Mouse (Mus musculus) embryonic facial prominence, embryonic 12.5 days (tissue): ENCODE data around the gene Tspan18. TPM values are rescaled to one million over a fixed set of nuclear protein-coding genes. Genes with fewer than 3 reads are reported as not detected.

Source experiments
- ATAC-seq: fragments of 200-750 bp; cut with Nextera tagmentation; 2 replicates; pipeline ENCODE4 v1.8.0; 2017; ENCODE audit not compliant: insufficient number of reproducible peaks, insufficient read depth, low FRiP score, low TSS enrichment
- H3K27ac ChIP-seq: fragments of 300-500 bp; sonication (generic); 2 replicates; pipeline ENCODE4 v1.5.1; 2016; ENCODE audit warnings: mild to moderate bottlenecking
- H3K27me3 ChIP-seq: fragments of 300-500 bp; sonication (generic); 2 replicates; pipeline ENCODE4 v1.6.1; 2016; ENCODE audit warnings: mild to moderate bottlenecking, moderate library complexity
- H3K36me3 ChIP-seq: fragments of 300-500 bp; sonication (generic); 2 replicates; pipeline ENCODE4 v1.6.1; 2016; ENCODE audit warnings: mild to moderate bottlenecking
- H3K4me1 ChIP-seq: fragments of 300-500 bp; sonication (generic); 2 replicates; pipeline ENCODE4 v1.6.1; 2016
- H3K4me2 ChIP-seq: fragments of 300-500 bp; sonication (generic); replicated peaks from 2 replicates; pipeline ENCODE4 v1.6.1; 2016; ENCODE audit warnings: mild to moderate bottlenecking, moderate library complexity
- H3K4me3 ChIP-seq: fragments of 300-500 bp; sonication (generic); 2 replicates; pipeline ENCODE4 v1.5.1; 2016; ENCODE audit warnings: mild to moderate bottlenecking
- H3K9ac ChIP-seq: fragments of 300-500 bp; sonication (generic); 2 replicates; pipeline ENCODE4 v1.6.1; 2016; ENCODE audit warnings: mild to moderate bottlenecking, moderate library complexity
- H3K9me3 ChIP-seq: fragments of 300-500 bp; sonication (generic); 2 replicates; pipeline ENCODE4 v1.6.1; 2016; ENCODE audit warnings: mild to moderate bottlenecking, moderate library complexity
- WGBS: fragments of 180-500 bp; shearing (Covaris S2); methylation state at CpG from one replicate; pipeline ENCODE4 v1.1.7; 2016; 5-methylcytosine and 5-hydroxymethylcytosine counted together
- polyA plus RNA-seq: library from polyadenylated mRNA; unstranded; fragments of >200 nt; fragmentation: Nextera tagmentation; extraction: Ambion mirVana; gene quantifications from 2 replicates; pipeline ENCODE4 v1.2.1, GENCODE M21; 2016

The Tspan18 gene
- 16.1 and 16.3 TPM in 2 replicates for polyA plus RNA-seq

DNA sequence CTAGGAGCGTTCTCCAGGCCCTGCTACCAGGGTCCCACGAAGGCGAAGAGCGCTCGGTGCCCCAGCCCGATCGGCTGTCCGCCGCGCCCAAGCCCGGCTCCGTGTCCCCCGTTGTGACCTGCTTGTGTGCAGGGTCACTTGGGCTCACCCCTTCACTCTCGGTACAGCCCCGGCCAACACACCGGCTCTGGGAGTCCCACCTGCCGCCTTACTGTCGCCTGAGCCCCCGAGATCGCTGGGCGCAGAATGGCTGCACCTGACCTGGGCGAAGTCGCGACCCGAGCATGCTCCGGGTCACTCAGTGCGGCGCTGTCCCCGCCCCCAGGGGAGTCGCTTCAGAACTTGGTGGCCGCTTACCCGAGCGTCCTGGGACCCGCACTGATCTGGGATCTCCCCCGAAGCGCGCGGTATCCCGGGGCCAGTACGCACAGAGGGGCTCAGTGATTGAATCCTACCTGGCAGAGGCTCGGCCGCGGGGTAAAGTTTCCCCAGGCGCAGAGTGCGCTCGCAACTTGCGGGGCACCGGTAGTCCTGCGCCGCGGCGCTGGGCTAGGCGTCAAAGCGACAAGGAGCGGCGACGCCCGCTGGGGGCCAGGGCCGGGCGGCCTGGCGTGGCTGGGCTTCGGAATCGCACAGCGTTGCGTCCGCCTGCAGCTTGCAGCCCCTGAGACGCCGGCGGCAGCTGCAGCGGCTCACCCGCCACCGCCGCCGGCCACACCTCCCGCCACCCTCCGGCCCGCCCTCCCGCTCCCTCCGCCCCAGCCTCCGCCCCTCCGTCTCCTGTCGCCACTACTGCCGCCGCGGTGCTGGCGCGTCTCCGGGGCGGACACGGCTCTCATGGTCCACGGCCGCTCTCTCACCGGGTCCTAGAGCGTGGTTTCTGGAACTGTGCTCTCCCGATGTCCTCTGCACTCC lies at the start of gene Tspan18:
Gene Tspan18 (minus strand): TSS at position 689 of the 915 bp plus-strand sequence.
- peak within 1 kb of the TSS; percentile 69 for H3K27ac ChIP-seq
- peak within 1 kb of the TSS; percentile 100 for H3K4me2 ChIP-seq
- peak within 1 kb of the TSS; percentile 68 for H3K9ac ChIP-seq
- under 1% methylated on average over 92 of the region's 95 CpGs for WGBS
- H3K4me1 ChIP-seq, result peaks cover under 1% of the 10 kb centered on the region; the same call in 1 of the 2 replicates
- H3K4me3 ChIP-seq, result peak within 1 kb of the TSS; percentile 60
- peak; percentile 67 for ATAC-seq
- 0 out of 2 replicates have a peak, but pooled peaks cover 6% of the 10 kb centered on the region for H3K27me3 ChIP-seq
- H3K9me3 ChIP-seq, result no peaks in the 10 kb centered on the region
- H3K36me3 ChIP-seq, result no peaks in the 10 kb centered on the region

GRCm38 (mm10) chr2:93383831-93384230 lies 49.5 kb upstream of the Tspan18 start:
- no peaks in the 10 kb centered on the region for H3K27me3 ChIP-seq
- H3K4me3 ChIP-seq, result no peak overlapping the region
- H3K36me3 ChIP-seq, result no peaks in the 10 kb centered on the region
- H3K9me3 ChIP-seq, result no peaks in the 10 kb centered on the region
- no peak overlapping the region for H3K9ac ChIP-seq
- 79% methylated on average over 5 of the region's 5 CpGs for WGBS
- H3K4me1 ChIP-seq, result 0 out of 2 replicates have a peak, but pooled peaks cover 4% of the 10 kb centered on the region
- no peak overlapping the region for H3K27ac ChIP-seq
- no peak overlapping the region for H3K4me2 ChIP-seq
- ATAC-seq, result no peak

- H3K36me3 ChIP-seq, result no peaks in the 10 kb centered on the region
Observed at GRCm38 (mm10) chr2:93380680-93381089, 46.4 kb upstream of the Tspan18 start.

GRCm38 (mm10) chr2:93377797-93378196 lies 43.5 kb upstream of the Tspan18 start:
- no peak overlapping the region for H3K27ac ChIP-seq
- WGBS, result 40% methylated on average over 15 of the region's 15 CpGs
- H3K4me1 ChIP-seq, result peaks cover 15% of the 10 kb centered on the region; the same call in 1 of the 2 replicates
- H3K27me3 ChIP-seq, result no peaks in the 10 kb centered on the region
- H3K36me3 ChIP-seq, result no peaks in the 10 kb centered on the region
- H3K4me3 ChIP-seq, result no peak overlapping the region
- no peak for ATAC-seq
- H3K9ac ChIP-seq, result no peak overlapping the region
- no peak overlapping the region for H3K4me2 ChIP-seq
- no peaks in the 10 kb centered on the region for H3K9me3 ChIP-seq

More at GRCm38 (mm10) chr2:93380680-93381089, 46.4 kb upstream of the Tspan18 start:
- WGBS, result 5% methylated on average over 2 of the region's 2 CpGs
- no peak overlapping the region for H3K9ac ChIP-seq
- H3K27me3 ChIP-seq, result no peaks in the 10 kb centered on the region
- H3K9me3 ChIP-seq, result no peaks in the 10 kb centered on the region
- peaks cover 14% of the 10 kb centered on the region; the same call in 1 of the 2 replicates for H3K4me1 ChIP-seq
- no peak overlapping the region for H3K4me3 ChIP-seq
- no peak overlapping the region for H3K27ac ChIP-seq
- H3K4me2 ChIP-seq, result no peak overlapping the region
- ATAC-seq, result no peak

GRCm38 (mm10) chr2:93377157-93377556 lies 42.9 kb upstream of the Tspan18 start:
- Histone ChIP-seq H3K4me2 (no peak overlapping the region), H3K27me3 (no peaks in the 10 kb centered on the region), H3K27ac (no peak overlapping the region), H3K4me3 (no peak overlapping the region), H3K4me1 (peaks cover 18% of the 10 kb centered on the region), H3K9ac (no peak overlapping the region), H3K36me3 (no peaks in the 10 kb centered on the region), H3K9me3 (no peaks in the 10 kb centered on the region)
- WGBS, result 93% methylated on average over 3 of the region's 3 CpGs
- no peak for ATAC-seq

GRCm38 (mm10) chr2:93372872-93373271 lies 38.6 kb upstream of the Tspan18 start:
- no peak for ATAC-seq
- Histone ChIP-seq H3K4me1 (peaks cover 33% of the 10 kb centered on the region), H3K4me3 (no peak overlapping the region), H3K9ac (no peak overlapping the region), H3K4me2 (no peak overlapping the region), H3K36me3 (no peaks in the 10 kb centered on the region), H3K27me3 (no peaks in the 10 kb centered on the region), H3K27ac (no peak overlapping the region), H3K9me3 (no peaks in the 10 kb centered on the region)
- 97% methylated on average over 10 of the region's 10 CpGs for WGBS

- H3K36me3 ChIP-seq, result no peaks in the 10 kb centered on the region
- H3K4me3 ChIP-seq, result no peak overlapping the region
- no peak for ATAC-seq
- H3K27ac ChIP-seq, result no peak overlapping the region
- peaks cover 29% of the 10 kb centered on the region for H3K4me1 ChIP-seq
- H3K9me3 ChIP-seq, result no peaks in the 10 kb centered on the region
- H3K4me2 ChIP-seq, result no peak overlapping the region
- WGBS, result 3% methylated on average over 2 of the region's 6 CpGs
- no peaks in the 10 kb centered on the region for H3K27me3 ChIP-seq
- H3K9ac ChIP-seq, result no peak overlapping the region
Observed at GRCm38 (mm10) chr2:93372097-93372571, 37.8 kb upstream of the Tspan18 start.

GRCm38 (mm10) chr2:93368954-93369353 lies 34.6 kb upstream of the Tspan18 start:
- Histone ChIP-seq H3K9ac (no peak overlapping the region), H3K36me3 (no peaks in the 10 kb centered on the region), H3K27me3 (no peaks in the 10 kb centered on the region), H3K4me1 (peaks cover 29% of the 10 kb centered on the region), H3K4me3 (no peak overlapping the region), H3K4me2 (no peak overlapping the region), H3K9me3 (no peaks in the 10 kb centered on the region), H3K27ac (0 out of 2 replicates have a peak overlapping the region, but pooled peaks have one; percentile 17)
- ATAC-seq, result no peak
- WGBS, result 56% methylated on average over 8 of the region's 8 CpGs

- Histone ChIP-seq H3K9me3 (no peaks in the 10 kb centered on the region), H3K27me3 (no peaks in the 10 kb centered on the region), H3K4me1 (peaks cover 29% of the 10 kb centered on the region), H3K4me3 (no peak overlapping the region), H3K27ac (peak overlapping the region; percentile 37; the same call in 1 of the 2 replicates), H3K36me3 (no peaks in the 10 kb centered on the region), H3K4me2 (no peak overlapping the region), H3K9ac (no peak overlapping the region)
- 0 out of 2 replicates have a peak, but pooled peaks have one; percentile 4 for ATAC-seq
- 29% methylated on average over 6 of the region's 6 CpGs for WGBS
Observed at GRCm38 (mm10) chr2:93367962-93368361, 33.7 kb upstream of the Tspan18 start.

GRCm38 (mm10) chr2:93365411-93365810 lies 31.1 kb upstream of the Tspan18 start:
- H3K4me3 ChIP-seq, result no peak overlapping the region
- H3K4me1 ChIP-seq, result peaks cover 15% of the 10 kb centered on the region
- H3K27me3 ChIP-seq, result no peaks in the 10 kb centered on the region
- ATAC-seq, result no peak
- no peak overlapping the region for H3K9ac ChIP-seq
- H3K4me2 ChIP-seq, result no peak overlapping the region
- no peaks in the 10 kb centered on the region for H3K9me3 ChIP-seq
- H3K36me3 ChIP-seq, result no peaks in the 10 kb centered on the region
- WGBS, result 64% methylated on average over 9 of the region's 9 CpGs
- no peak overlapping the region for H3K27ac ChIP-seq

DNA sequence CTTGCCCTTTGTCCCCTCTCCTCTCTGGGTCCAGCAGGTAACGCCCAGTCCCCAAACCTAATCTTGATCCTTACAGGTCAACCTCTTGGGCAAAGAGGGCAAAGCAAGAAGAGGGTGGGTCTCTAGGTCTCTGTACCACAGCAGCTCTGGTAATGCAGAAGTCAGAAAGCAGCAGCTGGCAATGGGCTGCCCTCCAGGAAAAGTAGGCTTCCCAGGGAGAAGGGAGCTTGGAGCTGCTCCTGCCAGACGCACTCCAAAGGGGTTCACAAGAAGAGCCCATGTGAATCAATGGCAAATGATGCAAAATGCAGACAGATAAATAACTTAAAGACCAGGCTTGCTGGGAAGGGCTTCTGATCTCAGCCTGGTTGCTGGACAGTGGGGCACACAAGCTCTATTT lies 30.6 kb upstream of the Tspan18 start:
- Histone ChIP-seq H3K27me3 (no peaks in the 10 kb centered on the region), H3K4me3 (no peak overlapping the region), H3K4me1 (peaks cover 15% of the 10 kb centered on the region), H3K9me3 (no peaks in the 10 kb centered on the region), H3K9ac (no peak overlapping the region), H3K27ac (no peak overlapping the region), H3K4me2 (no peak overlapping the region), H3K36me3 (no peaks in the 10 kb centered on the region)
- ATAC-seq, result no peak
- 73% methylated on average over 2 of the region's 2 CpGs for WGBS

GRCm38 (mm10) chr2:93361454-93361853 lies 27.1 kb upstream of the Tspan18 start:
- H3K36me3 ChIP-seq, result no peaks in the 10 kb centered on the region
- ATAC-seq, result 0 out of 2 replicates have a peak, but pooled peaks have one; percentile 25
- no peaks in the 10 kb centered on the region for H3K27me3 ChIP-seq
- no peak overlapping the region for H3K4me2 ChIP-seq
- WGBS, result 13% methylated on average over 5 of the region's 5 CpGs
- no peaks in the 10 kb centered on the region for H3K9me3 ChIP-seq
- no peak overlapping the region for H3K27ac ChIP-seq
- no peaks in the 10 kb centered on the region for H3K4me1 ChIP-seq
- H3K9ac ChIP-seq, result no peak overlapping the region
- no peak overlapping the region for H3K4me3 ChIP-seq
